Mouse (Mus musculus): ENCODE data around the gene Myrip.

Myrip gene

GRCm38 (mm10) chr9:120444642-120445041 lies 143.3 kb downstream of the Myrip start:
- DNase-seq (ENCODE audit: extremely low read depth, low read depth, low spot score), result no peak

DNA sequence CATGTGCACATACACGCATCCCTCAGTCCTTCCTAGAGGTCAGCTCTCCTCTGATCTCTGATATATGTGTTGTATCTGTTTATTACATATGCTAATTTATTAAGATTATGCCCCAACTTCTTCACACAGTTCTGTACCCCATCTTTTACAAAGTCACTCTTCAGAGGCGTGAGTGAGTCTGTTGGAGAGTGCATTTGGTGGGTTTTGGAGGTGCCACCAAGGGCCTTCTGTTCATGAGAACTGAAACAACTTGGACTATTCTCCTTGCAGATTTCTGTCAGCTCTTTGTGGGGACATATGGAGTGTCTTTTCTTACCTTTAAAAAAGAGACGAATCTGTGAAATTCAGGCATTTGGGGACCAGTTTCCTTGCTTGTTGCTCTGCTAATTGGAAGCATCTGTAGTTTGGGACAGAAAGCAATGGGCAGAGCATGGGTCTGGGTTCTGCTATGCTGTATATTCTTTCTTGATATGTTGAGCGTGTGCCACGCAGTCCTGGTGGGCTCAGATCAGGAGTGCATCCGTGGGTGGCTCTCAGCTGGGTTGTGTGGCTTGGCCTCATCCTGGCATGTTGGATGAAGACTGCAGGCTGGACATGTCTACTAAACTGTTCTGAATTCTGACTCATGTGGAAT lies 148.5 kb downstream of the Myrip start:
- DNase-seq (ENCODE audit: extremely low read depth, low read depth, low spot score), result no peak

DNA sequence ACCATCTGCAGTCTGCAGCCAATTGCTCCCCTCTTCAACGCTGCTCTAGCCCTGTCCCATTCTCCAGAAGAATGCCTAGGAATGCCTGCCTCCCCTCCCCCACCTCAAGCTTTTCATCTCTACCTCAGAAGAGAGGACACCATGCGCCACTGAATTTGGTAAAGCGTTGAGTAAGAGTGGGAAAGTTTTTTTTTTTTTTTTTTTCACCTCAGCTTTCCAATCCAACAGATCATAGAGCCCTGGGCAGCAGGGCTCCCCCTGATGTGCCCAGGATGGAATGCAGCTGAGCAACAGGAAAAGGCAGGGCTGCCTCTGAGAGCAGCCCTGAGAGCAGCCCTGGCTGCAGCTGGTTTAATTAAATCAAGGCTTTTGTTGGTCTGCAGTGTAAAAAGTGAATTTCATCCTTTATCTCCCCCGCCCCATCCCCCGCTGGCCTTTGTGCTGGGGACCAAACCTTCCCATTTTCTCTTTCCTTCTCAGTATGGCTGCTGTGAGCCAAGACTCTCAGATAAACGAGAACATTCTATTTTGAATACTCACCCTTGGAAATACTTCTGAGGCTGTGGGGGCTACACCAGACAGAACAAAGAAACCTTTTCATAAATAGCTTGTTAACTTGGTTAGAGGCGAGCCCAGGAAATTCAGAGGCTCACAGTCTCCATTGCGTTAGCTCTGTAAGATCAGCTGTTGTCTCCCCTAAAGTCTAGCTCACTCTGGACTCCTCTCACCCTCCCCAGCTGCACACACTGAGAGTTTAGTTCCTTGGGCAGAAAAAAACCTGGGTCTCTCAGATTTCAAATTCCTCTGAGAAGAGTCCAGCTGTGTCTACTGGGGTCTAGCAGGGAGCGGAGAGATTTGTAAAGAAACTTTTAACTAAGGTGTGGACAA lies 154.7 kb downstream of the Myrip start:
- DNase-seq (ENCODE audit: extremely low read depth, low read depth, low spot score), result no peak

DNA sequence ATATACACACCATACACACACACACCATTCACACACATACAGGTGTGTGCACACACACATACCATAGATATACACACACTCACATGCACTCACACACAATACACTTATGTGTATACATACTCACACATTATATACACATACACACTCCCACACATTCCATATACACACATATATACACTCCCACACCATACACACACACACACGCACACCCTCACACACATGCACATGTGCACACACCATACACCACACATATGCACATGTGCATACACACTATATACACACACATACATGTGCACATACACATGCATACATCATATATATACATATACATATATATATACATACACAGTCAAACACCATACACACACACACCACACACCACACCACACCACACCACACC lies 169.1 kb downstream of the Myrip start:
- DNase-seq (ENCODE audit: extremely low read depth, low read depth, low spot score), result no peak

DNA sequence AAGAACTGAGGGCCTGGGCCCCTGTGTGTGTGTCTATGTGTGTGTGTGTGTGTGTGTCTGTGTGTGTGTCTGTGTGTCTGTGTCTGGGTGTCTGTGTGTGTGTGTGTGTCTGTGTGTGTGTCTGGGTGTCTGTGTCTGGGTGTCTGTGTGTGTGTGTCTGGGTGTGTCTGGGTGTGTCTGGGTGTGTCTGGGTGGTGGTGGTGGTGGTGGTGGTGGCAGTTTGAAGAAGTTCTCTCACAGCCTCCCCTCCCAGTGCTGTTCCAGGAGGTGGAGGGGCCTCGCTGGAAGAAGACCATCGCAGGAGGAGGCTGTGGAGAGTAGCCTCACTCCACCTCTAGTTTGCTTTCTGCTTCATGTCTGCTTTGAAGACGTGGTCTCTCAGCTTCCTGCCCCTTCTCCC lies 180.3 kb downstream of the Myrip start:
- no peak for DNase-seq (ENCODE audit: extremely low read depth, low read depth, low spot score)

DNA sequence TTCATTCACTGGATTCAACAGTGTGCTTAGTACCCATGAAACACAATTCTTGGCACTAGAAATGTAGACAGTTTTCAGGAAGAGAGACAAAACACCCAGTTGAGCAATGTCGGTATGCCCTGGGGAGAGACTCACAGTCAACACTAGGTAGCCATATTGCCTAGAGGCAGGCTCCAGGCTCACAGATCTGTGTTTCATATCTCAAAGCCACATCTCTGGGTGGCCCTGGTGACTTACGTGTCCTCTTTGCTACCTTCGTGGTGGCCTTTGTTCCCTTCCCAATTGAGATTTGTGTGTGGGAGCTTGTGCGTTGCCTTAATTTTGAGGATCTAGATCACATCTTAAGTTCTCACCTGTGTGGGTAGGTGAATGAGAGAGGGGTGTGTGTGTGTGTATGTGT lies 181.1 kb downstream of the Myrip start:
- DNase-seq (ENCODE audit: extremely low read depth, low read depth, low spot score), result no peak

DNA sequence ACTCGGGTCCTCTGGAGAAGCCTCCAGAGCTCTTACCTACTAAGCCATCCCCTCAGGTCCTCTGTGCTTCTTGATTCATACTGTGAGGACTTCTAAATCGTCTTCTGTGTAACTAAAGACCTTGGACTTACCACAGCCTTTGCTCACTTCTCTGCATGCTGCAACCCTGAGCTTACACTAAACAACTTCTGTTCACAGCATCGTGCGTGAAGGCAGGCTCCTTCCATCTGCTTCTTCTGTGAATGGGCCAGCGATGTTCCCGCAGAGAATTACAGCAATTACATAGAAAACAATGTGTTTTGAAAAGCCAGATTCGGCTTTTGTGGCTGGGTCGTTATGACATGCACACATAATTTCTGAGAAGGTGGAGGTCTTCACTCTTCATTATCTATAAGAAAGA lies 181.8 kb downstream of the Myrip start:
- DNase-seq (ENCODE audit: extremely low read depth, low read depth, low spot score), result no peak

DNA sequence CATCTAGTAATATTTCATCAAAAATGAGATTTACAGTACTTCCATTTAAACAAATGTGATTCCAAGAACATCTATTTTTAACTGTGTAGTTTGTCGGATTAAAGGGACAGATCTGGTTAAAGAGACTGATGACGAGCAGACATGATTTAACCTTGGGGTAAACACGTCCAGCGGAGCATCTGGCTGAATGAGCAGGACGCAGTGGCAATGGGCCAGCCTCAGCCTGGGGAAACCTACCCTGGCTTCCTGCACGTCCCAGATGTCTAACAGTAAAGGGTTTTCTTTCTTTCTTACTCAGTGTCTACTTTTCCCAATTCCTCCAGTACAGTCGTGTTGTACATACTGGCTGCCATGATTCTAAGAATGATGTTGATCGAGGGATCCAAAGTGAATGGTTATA lies 185.8 kb downstream of the Myrip start:
- no peak for DNase-seq (ENCODE audit: extremely low read depth, low read depth, low spot score)

GRCm38 (mm10) chr9:120491509-120491908 lies 190.2 kb downstream of the Myrip start:
- DNase-seq (ENCODE audit: extremely low read depth, low read depth, low spot score), result no peak

DNA sequence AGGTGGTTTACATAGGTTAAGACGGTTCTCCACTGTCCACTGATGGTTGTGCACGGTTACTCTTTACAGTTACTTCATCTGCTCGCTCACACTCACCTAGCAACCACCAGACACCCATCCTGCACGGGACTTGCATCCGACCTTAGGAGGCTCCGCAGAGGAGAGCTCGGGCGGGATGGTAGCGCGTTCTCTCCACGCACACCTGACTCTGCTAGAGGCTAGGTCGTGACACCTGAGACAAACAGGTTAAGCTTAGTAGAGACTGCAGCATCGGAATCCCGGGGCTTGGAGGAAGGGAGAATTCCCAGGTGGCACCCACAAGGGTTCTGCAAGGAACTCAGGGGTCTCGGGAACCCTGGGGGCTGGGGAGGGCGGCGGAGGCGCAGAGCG lies 190.7 kb downstream of the Myrip start, which contains the start of gene Eif1b:
Gene Eif1b, plus strand, starts transcription at position 223 of the 390 bp plus-strand sequence.
- no peak for DNase-seq (ENCODE audit: extremely low read depth, low read depth, low spot score)

- no peak for DNase-seq (ENCODE audit: extremely low read depth, low read depth, low spot score)
These were observed 191.4 kb downstream of the Myrip start for GRCm38 (mm10) chr9:120492400-120493351.

- DNase-seq (ENCODE audit: extremely low read depth, low read depth, low spot score), result no peak
These were observed 192.5 kb downstream of the Myrip start for GRCm38 (mm10) chr9:120493781-120494180.

DNA sequence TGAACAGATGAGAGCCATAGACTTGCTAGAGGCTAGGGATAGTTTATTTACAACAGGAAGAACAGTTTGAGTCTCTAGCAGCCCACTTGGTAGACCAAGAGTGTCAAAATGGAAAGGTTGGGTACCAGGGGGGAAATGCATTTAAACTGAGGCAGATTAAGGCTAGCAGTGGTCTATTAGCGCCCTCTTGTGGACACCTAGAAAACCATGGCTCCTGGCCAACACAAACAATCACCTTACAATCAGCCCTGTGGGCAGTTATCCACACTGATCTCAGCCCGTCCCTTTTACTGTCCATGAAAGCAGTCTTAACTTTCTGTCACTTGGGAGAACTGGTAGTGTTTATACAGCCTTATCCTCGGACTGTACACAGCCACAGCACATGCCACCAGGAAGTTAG lies 195.4 kb downstream of the Myrip start:
- no peak for DNase-seq (ENCODE audit: extremely low read depth, low read depth, low spot score)

DNA sequence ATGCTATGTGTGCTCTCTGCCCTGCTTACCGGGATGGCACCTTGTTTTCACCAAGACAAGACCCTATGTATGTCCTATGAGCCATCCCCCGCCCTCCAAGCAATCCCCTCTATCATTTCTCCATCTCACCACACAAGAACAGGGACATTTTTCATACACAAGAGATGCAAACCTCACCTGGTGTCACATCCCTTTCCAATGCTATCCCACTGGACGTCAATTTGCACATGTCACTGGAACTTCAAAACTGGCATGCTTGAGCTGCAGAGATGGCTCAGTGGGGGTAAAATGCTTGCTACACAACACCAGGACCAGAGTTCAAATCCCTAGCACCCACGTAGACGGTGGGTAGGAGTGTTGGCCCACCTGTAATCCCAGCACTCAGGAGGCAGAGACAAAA lies 196.7 kb downstream of the Myrip start:
- no peak for DNase-seq (ENCODE audit: extremely low read depth, low read depth, low spot score)

DNA sequence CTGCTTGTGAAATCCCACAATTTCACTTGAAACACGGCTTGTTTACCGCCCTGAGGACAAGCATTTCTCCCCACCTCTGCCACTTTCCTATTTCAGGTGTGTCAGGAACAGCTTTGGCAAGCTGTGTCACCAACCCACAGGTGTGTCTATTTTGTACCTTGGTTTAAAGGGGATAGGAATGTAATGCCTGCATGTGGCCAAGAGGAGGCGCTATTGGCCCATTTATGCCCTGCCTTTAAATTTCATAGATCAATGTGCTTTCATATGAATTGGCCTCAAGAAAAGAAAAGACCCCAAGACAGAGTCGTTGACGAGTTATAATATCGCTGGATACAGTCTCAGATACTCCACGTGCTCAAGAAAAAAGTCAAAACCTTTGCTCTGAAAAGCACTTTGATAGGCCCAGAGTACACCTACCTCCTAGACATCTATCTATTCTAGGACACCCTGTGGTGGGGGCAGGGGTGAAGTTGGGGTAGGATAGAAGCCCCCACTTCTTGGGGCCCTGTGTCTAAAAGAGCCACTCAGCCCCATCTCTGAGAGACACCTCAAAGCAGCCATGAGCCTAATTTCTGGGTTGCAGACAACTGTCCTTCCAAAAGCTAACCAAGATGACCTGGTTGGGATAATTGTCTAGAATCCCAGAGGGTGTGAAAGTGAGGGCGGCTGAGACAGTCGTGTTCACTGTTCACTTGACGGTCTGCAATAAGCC lies 200.0 kb downstream of the Myrip start:
- DNase-seq (ENCODE audit: extremely low read depth, low read depth, low spot score), result no peak

DNA sequence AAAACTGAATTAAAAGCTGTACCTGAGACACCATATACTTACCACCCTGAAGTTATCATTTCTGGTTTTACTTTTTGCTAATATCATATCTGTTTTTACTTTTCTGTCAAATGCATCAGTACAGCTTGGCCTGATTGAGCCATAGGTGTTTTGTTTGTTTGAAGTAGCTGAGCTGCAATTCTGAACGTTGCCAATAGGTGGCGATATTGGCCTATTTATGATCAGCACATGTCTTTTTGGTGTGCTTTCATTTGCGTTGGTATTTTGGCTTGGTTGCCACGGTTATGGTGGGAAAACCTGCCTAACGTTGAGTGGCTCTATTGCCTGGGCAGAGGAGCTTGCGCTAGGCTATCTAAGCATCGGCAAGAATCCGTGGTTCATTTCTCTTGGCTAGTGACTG lies 200.7 kb downstream of the Myrip start:
- peak; percentile 13 for DNase-seq (ENCODE audit: extremely low read depth, low read depth, low spot score)

- no peak for DNase-seq (ENCODE audit: extremely low read depth, low read depth, low spot score)
These were observed 203.1 kb downstream of the Myrip start for GRCm38 (mm10) chr9:120504423-120504822.

DNA sequence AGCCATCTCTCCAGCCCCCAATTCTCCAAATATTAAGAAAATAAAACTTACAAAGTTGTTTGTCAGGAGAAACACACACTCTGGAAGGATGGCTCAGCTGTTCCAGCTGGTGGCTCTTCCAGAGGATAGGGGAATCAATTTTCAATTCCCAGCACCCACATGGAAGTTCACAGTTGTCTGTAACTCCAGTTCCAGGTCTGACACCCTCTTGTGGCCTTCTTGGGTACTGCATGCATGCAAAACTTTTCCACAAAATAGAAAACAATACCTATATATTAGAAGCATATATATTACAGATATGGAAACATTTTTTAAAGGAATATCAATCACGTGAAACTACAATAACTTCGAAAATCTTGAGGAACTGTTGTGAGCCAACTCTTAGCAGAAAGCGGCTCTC lies 210.5 kb downstream of the Myrip start:
- no peak for DNase-seq (ENCODE audit: extremely low read depth, low read depth, low spot score)

DNA sequence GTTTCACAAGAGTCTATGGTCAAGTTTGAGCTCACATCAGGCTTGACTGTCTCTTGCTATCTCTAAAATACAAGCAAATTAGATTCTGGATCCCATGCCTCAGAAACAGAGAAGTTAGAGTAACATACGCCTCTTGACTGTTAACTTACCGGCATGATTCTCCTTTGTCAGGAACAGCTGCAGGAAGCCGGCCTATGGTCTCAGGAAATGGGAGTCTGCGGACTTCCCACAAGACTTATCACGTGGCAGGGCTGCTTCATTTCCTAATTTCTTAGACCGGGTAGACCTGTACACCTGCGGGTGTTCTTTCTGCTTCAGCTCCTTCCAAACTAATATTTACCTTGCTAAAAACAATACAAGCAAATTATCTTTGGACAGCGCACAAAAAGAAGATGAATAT lies 215.4 kb downstream of the Myrip start:
- DNase-seq (ENCODE audit: extremely low read depth, low read depth, low spot score), result peak; percentile 25

GRCm38 (mm10) chr9:120518946-120519345 lies 217.6 kb downstream of the Myrip start:
- no peak for DNase-seq (ENCODE audit: extremely low read depth, low read depth, low spot score)
